Mouse (Mus musculus): ENCODE measurements around the gene Hrk.

DNA sequence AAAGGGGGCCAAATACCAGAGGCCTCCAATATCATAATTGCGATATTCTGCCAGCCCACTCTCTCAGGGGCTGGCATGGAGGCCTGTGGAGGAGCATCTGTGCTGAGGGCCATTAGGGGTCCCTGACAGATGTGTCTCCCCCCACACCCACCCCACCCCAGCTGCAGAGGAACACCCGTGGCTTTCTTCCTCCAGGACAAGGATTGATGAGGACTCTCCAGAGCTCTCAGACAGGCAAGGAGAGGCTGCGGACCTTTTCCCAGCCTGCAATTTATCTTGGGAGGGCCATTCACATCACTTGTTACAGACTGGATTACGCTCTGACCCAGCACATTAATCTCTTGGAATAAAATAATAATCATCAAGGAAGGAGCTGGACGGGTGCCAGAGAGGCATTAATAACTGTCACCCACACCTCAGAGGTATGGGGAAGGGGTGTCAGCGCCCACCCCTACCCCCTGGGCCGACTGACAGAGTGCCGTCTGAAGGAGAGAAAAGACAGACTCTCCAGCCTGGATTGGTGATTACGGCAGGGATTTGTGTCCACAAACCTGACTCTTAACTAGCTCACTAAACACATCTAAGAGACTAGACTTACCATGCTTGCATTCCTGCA lies 58.8 kb downstream of the Hrk start:
- TF ChIP-seq POLR2AphosphoS2 (IDR thresholded peaks at IDR 0.05; ENCODE audit: insufficient read length, low read depth) (no peak), MYOD1 (IDR thresholded peaks at IDR 0.05; ENCODE audit: control insufficient read depth in 1 of 3, insufficient read length in 2 of 3, low read depth in 2 of 3) (no peak), SRF (IDR thresholded peaks at IDR 0.05; ENCODE audit: control insufficient read depth, insufficient read length, low read depth) (no peak), POLR2A (IDR thresholded peaks at IDR 0.05; ENCODE audit: insufficient read length, low read depth) (no peak), TCF12 (IDR thresholded peaks at IDR 0.05; ENCODE audit: insufficient read depth, poor library complexity, severe bottlenecking) (no peak), MAX (IDR thresholded peaks at IDR 0.05; ENCODE audit: low read depth) (no peak), E2F4 (IDR thresholded peaks at IDR 0.05; ENCODE audit: insufficient read depth) (no peak), MYOG (IDR thresholded peaks at IDR 0.05; ENCODE audit: control insufficient read depth in 1 of 3, insufficient read depth in 1 of 3, insufficient read length in 2 of 3, low read depth in 2 of 3) (no peak), USF1 (IDR thresholded peaks at IDR 0.05; ENCODE audit: low read depth) (no peak), CEBPB (IDR thresholded peaks at IDR 0.05; ENCODE audit: insufficient read depth, poor library complexity, severe bottlenecking) (no peak)
